Mouse (Mus musculus) kidney, embryonic 16.5 days (tissue): ENCODE data around the gene Nacc1. TPM values are rescaled to one million over a fixed set of nuclear protein-coding genes. Genes with fewer than 3 reads are reported as not detected.

Experiments used
- ATAC-seq: fragments of 200-750 bp; cut with Nextera tagmentation; 2 replicates; pipeline ENCODE4 v1.8.0; 2017; ENCODE audit warnings: moderate TSS enrichment; ENCODE audit not compliant: low FRiP score, low TSS enrichment
- H3K27ac ChIP-seq: fragments of 300-500 bp; sonication (generic); 2 replicates; pipeline ENCODE4 v1.5.1; 2014; ENCODE audit warnings: low read length
- H3K27me3 ChIP-seq: fragments of 300-500 bp; sonication (generic); 2 replicates; pipeline ENCODE4 v1.6.1; 2014; ENCODE audit warnings: low read length, control low read depth, mixed read lengths; ENCODE audit not compliant: insufficient read depth
- H3K36me3 ChIP-seq: fragments of 300-500 bp; sonication (generic); 2 replicates; pipeline ENCODE4 v1.6.1; 2014; ENCODE audit warnings: low read length, control low read depth, mixed read lengths; ENCODE audit not compliant: insufficient read depth
- H3K4me1 ChIP-seq: fragments of 300-500 bp; sonication (generic); 2 replicates; pipeline ENCODE4 v1.6.1; 2014; ENCODE audit warnings: low read length, control low read depth, mixed read lengths; ENCODE audit not compliant: insufficient read depth
- H3K4me2 ChIP-seq: fragments of 300-500 bp; sonication (generic); replicated peaks from 2 replicates; pipeline ENCODE4 v1.6.1; 2014; ENCODE audit warnings: low read depth, low read length
- H3K4me3 ChIP-seq: fragments of 300-500 bp; sonication (generic); 2 replicates; pipeline ENCODE4 v1.5.1; 2014; ENCODE audit warnings: mild to moderate bottlenecking, low read length
- H3K9ac ChIP-seq: fragments of 300-500 bp; sonication (generic); replicated peaks from 2 replicates; pipeline ENCODE4 v1.6.1; 2014; ENCODE audit warnings: low read length
- H3K9me3 ChIP-seq: fragments of 300-500 bp; sonication (generic); 2 replicates; pipeline ENCODE4 v1.6.1; 2016; ENCODE audit warnings: low read length, control low read depth
- WGBS: fragments of 180-500 bp; shearing (Covaris S2); extraction: QIAGEN DNeasy Blood & Tissue Kit; methylation state at CpG from one replicate; pipeline ENCODE4 v1.1.7; 2014; 5-methylcytosine and 5-hydroxymethylcytosine counted together
- polyA plus RNA-seq: library from polyadenylated mRNA; unstranded; fragments of >200 nt; fragmentation: Nextera tagmentation; extraction: Ambion mirVana; gene quantifications from 2 replicates; pipeline ENCODE4 v1.2.1, GENCODE M21; 2015

Gene Nacc1
- polyA plus RNA-seq, 1 experiment from 2014 or later, result 22.5 TPM

DNA sequence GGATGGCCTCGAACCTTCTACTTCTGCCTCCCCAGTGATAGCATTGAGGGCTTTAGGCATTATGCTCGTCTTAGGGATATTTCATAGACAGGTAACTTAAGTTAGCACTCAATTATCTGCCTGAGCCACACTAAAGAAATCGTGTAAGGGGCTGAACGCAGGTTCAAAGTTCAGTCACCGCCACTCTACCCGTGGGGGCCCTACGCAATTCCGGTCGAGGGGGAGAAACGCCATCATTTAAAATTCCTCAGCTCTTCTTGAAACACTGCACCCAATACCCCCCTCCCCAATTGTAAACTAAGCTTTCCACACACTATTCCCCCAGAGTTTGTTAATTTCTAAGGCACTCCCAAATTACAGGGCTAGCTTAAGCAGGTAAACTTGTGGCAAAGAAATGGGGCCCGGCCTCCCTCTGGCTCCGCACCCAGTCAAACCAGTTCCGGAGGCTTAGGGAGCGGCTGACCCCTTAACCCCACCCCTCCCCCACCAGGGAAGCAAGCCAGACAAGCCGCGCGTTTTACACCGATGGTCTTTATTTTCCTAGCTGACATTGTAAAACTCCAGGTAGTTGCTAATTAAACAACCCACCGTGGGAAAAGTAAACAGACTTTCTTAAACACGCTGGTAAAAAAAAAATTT, 26.7 kb downstream of the Nacc1 start:
- Histone ChIP-seq H3K4me3 (peak overlapping the region; percentile 80), H3K9ac (peak overlapping the region; percentile 74), H3K4me1 (peaks cover 44% of the 10 kb centered on the region), H3K36me3 (no peaks in the 10 kb centered on the region), H3K27ac (peak overlapping the region; percentile 97), H3K4me2 (peak overlapping the region; percentile 72), H3K9me3 (no peaks in the 10 kb centered on the region), H3K27me3 (no peaks in the 10 kb centered on the region)
- WGBS, result under 1% methylated on average over 20 of the region's 20 CpGs
- no peak for ATAC-seq

DNA sequence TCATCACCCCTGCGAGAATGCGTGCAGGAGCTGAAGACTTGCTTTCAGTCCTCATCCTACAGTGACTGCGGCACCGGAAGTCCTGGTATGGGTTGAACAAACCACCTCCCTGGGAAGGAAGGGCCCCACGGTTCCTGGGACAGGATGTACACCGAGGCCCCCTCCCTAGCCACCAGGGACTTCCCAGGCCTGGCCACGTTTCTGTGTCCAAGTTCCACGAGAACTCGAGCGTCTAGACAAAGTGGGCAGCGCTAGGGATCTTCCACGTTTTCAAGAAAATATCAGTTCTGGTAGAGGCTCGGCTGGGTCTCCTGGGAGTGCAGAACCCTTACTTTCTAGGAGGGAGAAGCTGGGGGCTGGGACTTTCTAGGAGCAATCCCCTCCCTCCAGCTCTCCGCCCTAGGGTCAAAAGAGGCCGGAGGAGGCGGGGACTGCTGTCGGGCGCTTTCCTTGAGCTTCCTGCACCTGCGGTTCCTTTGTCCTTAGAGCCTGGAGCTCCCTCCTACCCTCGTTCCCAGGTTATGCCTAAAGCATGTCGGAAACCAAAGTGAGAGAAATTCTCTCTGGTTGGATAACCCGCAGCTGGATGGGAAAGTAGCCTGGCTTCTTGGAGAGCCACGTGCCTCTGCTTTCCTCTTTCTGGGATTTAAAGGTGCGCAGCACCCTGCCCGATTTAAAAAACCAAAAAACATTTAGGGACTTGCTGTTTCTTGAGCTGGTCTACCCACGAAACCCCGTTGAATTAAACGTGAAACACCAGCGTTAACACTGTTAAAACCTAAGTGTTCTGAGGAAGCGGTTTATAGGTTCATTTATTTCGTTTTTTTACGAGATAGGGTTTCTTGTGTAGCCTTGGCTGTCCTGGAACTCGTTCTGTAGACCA, 27.5 kb downstream of the Nacc1 start:
- H3K4me2 ChIP-seq, result peak overlapping the region; percentile 72
- no peaks in the 10 kb centered on the region for H3K27me3 ChIP-seq
- no peak for ATAC-seq
- no peaks in the 10 kb centered on the region for H3K9me3 ChIP-seq
- peaks cover 46% of the 10 kb centered on the region for H3K4me1 ChIP-seq
- H3K27ac ChIP-seq, result peak overlapping the region; percentile 97
- peak overlapping the region; percentile 74 for H3K9ac ChIP-seq
- H3K36me3 ChIP-seq, result no peaks in the 10 kb centered on the region
- peak overlapping the region; percentile 80 for H3K4me3 ChIP-seq
- WGBS, result under 1% methylated on average over 33 of the region's 33 CpGs

DNA sequence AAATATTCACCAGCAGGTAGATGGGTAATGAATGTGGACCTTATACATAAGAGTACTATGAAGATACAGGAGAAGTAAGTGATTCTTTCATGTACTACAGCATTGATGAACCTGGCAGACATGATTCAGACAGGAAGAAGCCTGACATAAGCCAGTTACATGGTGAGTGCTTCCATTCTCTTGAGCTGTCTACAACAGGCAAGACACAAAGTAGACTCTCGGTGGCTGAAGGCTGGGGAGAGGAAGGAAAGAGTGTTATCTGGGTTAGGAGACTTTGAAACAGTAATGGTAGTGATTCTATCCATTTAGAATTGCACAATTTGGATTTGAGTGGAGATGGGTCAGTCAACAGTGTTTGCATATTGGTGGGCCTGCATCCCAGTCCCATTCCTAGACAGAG, 28.7 kb downstream of the Nacc1 start:
- Histone ChIP-seq H3K27me3 (no peaks in the 10 kb centered on the region), H3K36me3 (no peaks in the 10 kb centered on the region), H3K9me3 (no peaks in the 10 kb centered on the region), H3K4me2 (peak overlapping the region; percentile 72; the same call in 1 of the 2 replicates), H3K27ac (peak overlapping the region; percentile 97), H3K4me3 (no peak overlapping the region), H3K9ac (no peak overlapping the region), H3K4me1 (peaks cover 53% of the 10 kb centered on the region)
- no peak for ATAC-seq
- WGBS, result 86% methylated on average over 1 of the region's 1 CpGs

DNA sequence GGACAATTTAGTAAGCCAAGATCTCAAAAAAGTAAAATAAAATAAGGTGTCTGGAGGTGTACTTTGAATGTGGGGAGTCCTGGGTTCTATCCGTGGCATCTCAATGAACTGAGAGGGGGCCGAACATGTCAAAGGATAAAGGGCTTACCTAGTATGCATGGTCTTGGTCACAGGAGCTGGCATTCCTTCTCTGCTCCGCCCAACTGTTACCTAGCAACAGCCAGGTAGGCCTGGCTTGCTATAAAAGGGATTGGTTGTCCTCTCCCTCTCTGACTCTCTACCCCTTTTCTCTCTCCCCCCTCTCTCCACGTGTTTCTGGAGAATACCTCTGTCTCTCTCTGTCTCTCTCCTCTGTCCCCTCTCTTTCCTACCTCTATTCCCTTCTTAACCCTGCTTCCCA, 30.0 kb downstream of the Nacc1 start:
- WGBS, result 47% methylated on average over 4 of the region's 4 CpGs
- H3K4me2 ChIP-seq, result 0 out of 2 replicates have a peak overlapping the region, but pooled peaks have one; percentile 8
- no peaks in the 10 kb centered on the region for H3K36me3 ChIP-seq
- no peak for ATAC-seq
- H3K27ac ChIP-seq, result peak overlapping the region; percentile 99
- no peaks in the 10 kb centered on the region for H3K9me3 ChIP-seq
- no peak overlapping the region for H3K4me3 ChIP-seq
- H3K9ac ChIP-seq, result no peak overlapping the region
- H3K4me1 ChIP-seq, result peaks cover 47% of the 10 kb centered on the region
- H3K27me3 ChIP-seq, result no peaks in the 10 kb centered on the region

DNA sequence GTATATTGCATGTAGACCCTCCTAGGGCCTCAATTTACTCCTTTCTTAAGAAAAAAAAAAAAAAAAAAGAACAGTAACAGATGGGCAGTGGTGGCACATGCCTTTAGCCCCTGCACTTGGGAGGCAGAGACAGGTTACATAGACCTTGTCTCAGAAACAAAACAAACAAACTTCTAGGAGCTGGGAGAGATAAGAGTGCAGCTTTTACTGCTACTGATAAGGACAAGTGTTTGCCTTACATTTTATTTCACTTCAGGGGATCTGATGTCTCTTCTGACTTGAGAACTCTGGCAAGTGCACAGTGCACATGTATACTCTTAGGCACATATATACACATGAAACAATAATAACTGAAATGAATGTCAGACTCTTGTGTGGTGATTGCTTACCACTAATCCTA, 30.5 kb downstream of the Nacc1 start:
- H3K4me1 ChIP-seq, result peaks cover 47% of the 10 kb centered on the region
- H3K36me3 ChIP-seq, result no peaks in the 10 kb centered on the region
- peak overlapping the region; percentile 77 for H3K4me2 ChIP-seq
- no peak for ATAC-seq
- H3K9me3 ChIP-seq, result no peaks in the 10 kb centered on the region
- no peaks in the 10 kb centered on the region for H3K27me3 ChIP-seq
- H3K27ac ChIP-seq, result peak overlapping the region; percentile 99
- H3K9ac ChIP-seq, result peak overlapping the region; percentile 82
- H3K4me3 ChIP-seq, result peak overlapping the region; percentile 53

DNA sequence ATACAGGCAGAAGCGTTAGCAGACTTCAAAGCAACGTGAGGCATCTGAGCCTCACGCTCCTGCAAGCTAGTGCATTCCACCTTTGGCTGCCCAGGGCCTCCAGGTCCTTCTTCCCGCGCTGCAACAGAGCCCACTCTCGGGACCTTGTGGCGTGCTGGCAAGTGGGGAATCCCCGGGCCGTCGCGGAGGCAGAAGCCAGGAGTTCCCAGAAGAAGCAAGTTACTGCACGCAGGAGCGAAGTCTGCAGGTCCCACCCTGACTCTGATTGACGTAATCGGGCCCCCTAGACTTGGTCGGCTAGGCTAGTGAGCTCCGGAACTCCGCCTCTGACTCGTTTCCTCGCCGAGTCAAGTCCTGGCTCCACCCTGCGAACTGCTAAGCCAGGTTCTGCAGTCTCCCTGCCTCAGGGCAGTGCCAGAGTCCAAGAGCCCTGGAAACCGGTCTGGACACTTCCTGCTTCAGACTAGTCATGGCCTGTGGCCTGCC, 31.0 kb downstream of the Nacc1 start:
- Histone ChIP-seq H3K36me3 (no peaks in the 10 kb centered on the region), H3K27me3 (no peaks in the 10 kb centered on the region), H3K4me1 (peaks cover 47% of the 10 kb centered on the region), H3K4me3 (peak overlapping the region; percentile 53), H3K9me3 (no peaks in the 10 kb centered on the region), H3K4me2 (peak overlapping the region; percentile 77), H3K27ac (peak overlapping the region; percentile 99), H3K9ac (peak overlapping the region; percentile 82)
- WGBS, result under 1% methylated on average over 23 of the region's 23 CpGs
- ATAC-seq, result peak; percentile 87

DNA sequence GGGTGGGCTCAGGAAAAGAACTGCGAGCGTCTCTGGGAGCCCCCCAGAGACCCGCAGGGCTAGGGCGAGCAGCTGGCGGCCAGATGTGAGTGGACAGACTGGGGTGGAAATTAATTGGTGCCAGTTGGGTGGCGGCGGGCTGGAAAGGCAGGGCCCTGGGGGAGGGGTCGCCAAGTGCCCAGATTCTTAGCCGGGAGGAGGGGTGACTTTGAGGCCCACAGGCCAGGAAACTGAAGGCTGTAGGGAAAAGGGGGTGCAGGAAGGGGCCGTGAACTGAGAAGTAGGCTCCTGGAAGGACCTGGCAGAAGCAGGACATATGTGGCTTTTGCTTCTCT, 31.5 kb downstream of the Nacc1 start:
- Histone ChIP-seq H3K27ac (peak overlapping the region; percentile 99), H3K9me3 (no peaks in the 10 kb centered on the region), H3K4me1 (peaks cover 47% of the 10 kb centered on the region), H3K9ac (peak overlapping the region; percentile 82), H3K27me3 (no peaks in the 10 kb centered on the region), H3K4me2 (peak overlapping the region; percentile 77), H3K4me3 (peak overlapping the region; percentile 53), H3K36me3 (no peaks in the 10 kb centered on the region)
- peak; percentile 21; the same call in 1 of the 2 replicates for ATAC-seq
- WGBS, result under 1% methylated on average over 10 of the region's 10 CpGs

DNA sequence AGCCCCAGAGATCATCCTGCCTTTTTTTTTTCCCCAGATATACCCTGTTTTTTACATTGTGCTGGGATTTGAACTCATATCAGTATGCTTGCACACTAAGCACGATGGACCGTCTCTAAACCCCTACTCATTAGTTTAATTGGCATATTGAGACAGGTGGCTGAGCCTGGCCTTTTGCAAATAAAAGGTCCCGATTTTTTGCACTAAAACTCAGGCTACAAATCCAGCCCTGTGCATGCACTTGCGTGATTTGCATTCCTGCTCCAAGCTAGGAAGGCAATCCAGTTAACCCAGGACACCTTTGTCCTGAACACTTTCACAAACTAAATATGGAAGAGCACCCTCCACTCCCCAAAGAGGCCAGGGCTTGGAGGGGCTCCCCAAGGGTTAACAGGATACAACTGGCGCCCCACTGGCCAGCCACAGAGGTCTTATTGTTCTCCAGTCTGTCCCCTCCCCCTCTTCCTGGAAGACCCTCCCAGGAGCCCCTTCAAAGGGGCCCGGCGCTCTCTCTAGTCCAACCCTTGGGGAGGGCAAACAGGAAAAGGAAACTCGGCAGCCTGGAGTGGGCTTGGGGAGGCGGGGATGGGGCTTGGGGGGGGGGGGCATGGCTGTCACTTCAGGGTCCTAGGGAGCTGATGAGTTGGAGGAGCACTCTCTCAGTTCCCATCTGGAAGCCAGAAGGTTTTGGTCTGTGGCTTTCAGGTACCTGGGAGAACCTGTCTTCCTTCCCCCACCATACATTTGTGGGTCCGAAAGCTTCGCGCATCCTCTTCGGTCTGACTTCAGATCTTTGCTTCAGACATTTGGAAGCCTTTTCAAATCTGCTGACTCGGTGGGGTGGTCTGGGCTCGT, 32.1 kb downstream of the Nacc1 start:
- Histone ChIP-seq H3K4me3 (peak overlapping the region; percentile 53), H3K27me3 (no peaks in the 10 kb centered on the region), H3K4me2 (peak overlapping the region; percentile 77), H3K9me3 (no peaks in the 10 kb centered on the region), H3K4me1 (peaks cover 47% of the 10 kb centered on the region), H3K36me3 (no peaks in the 10 kb centered on the region), H3K27ac (peak overlapping the region; percentile 99), H3K9ac (peak overlapping the region; percentile 82)
- peak; percentile 72 for ATAC-seq
- WGBS, result under 1% methylated on average over 14 of the region's 15 CpGs

DNA sequence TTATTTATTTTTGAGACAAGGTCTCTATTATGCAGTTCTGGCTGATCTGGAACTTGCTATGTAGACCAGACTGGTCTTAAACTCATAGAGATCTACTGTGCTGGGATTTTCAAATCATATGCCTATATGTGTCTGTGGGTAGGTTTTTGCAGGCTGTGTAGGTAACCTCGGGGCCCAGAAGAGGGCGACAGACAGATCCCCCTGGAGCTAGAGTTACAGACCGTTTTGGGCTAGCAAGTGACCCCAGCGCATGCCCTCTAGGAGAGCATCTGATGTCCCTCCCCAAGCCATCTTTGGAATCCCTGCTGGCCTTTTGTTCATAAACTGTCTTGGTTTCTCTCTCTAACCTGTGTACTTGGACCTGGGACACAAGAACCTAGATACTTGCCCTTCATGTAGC, 33.1 kb downstream of the Nacc1 start:
- ATAC-seq, result no peak
- 41% methylated on average over 4 of the region's 4 CpGs for WGBS
- H3K4me3 ChIP-seq, result no peak overlapping the region
- H3K4me2 ChIP-seq, result no peak overlapping the region
- H3K36me3 ChIP-seq, result no peaks in the 10 kb centered on the region
- no peaks in the 10 kb centered on the region for H3K27me3 ChIP-seq
- H3K9ac ChIP-seq, result no peak overlapping the region
- peaks cover 42% of the 10 kb centered on the region for H3K4me1 ChIP-seq
- H3K9me3 ChIP-seq, result no peaks in the 10 kb centered on the region
- H3K27ac ChIP-seq, result peak overlapping the region; percentile 99
